Mouse (Mus musculus): ENCODE results near the gene Fam234a.
"Not testable (repeated sequence)": the region's sequence is repeated elsewhere in the genome, so short reads cannot be mapped to it uniquely, and the experiment has no call there.

Gene Fam234a

GRCm38 (mm10) chr17:26175248-26175647, 68.8 kb downstream of the Fam234a start:
- not testable (repeated sequence) for DNase-seq (ENCODE audit: extremely low spot score)

GRCm38 (mm10) chr17:26168039-26168438, 76.0 kb downstream of the Fam234a start:
- no peak for DNase-seq (ENCODE audit: extremely low spot score)

GRCm38 (mm10) chr17:26162736-26163135, 81.3 kb downstream of the Fam234a start:
- DNase-seq (ENCODE audit: extremely low spot score) = no peak

All from embryo, embryonic 9.5 days (tissue).